Mouse (Mus musculus): Measurements from ENCODE around the gene Tmem140.

Tmem140 gene

GRCm38 (mm10) chr6:34907696-34908260 lies 44.8 kb downstream of the Tmem140 start:
- no peak for DNase-seq (ENCODE audit: low read depth, low spot score)

GRCm38 (mm10) chr6:34909631-34910345 lies 46.8 kb downstream of the Tmem140 start:
- DNase-seq (ENCODE audit: low read depth, low spot score): no peak

DNA sequence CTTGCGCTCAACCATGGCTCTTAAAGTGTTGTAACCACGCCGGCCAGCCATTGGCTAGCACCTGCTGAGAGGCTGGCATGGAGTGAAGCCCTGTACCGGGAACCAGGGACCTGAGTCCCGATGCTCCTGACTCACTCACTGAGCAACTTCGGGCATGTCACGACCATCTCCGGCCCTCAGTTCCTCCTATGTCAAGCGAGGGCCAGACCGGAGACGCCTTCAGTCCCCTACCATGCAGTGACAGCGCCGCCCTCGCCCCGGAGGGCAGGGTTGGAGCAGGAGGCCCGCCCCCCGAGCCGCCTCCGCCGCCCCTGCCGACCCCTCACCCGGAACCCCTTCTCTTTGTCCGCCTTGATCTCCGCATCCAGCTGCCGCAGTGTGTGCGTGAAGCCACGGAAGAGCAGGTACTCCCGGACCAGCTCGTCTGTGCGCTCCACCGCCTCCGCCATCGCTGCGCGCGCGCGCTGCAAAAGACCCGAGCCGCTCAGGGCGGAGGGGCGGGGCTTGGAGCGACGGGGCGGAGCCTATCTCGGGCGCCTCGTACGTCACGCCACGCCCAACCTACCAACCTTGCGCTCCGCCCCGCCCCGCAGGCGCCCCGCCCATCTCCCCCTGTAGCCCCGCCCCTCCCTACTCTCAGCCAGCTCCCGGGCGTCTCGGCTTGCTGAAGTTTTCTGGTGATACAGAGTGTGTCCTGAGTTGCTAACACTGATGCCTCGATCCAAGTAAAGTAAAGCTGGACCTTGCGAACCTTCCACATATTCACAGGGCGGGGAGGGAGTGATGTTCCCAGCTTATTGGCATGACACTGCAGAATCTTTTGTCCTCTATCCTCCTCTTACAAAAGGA lies 47.6 kb downstream of the Tmem140 start, which contains the start of gene Wdr91:
TSS of gene Wdr91 (minus strand) at position 506 of the 849 bp plus-strand sequence.
- peak; percentile 93 for DNase-seq (ENCODE audit: low read depth, low spot score)

GRCm38 (mm10) chr6:34913341-34914040 lies 50.5 kb downstream of the Tmem140 start:
- peak; percentile 55 for DNase-seq (ENCODE audit: low read depth, low spot score)

DNA sequence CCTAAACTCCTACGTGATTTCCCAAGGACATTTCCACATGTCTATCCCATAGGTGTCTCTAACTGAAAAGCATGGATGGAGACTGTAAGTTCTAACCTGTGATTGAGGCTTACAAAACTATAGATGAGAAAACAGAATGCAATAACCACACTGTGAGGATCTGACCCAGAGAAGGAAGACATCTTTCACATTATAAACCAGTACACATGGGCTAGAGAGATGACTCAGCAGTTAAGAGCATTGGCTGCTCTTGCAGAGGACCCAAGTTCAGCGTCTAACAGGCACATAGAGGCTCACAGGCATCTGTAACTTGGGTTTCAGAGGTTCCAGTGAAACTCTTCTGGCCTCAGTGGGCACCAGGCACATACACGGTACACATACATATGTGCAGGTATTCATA lies 51.5 kb downstream of the Tmem140 start:
- no peak for DNase-seq (ENCODE audit: low read depth, low spot score)

DNA sequence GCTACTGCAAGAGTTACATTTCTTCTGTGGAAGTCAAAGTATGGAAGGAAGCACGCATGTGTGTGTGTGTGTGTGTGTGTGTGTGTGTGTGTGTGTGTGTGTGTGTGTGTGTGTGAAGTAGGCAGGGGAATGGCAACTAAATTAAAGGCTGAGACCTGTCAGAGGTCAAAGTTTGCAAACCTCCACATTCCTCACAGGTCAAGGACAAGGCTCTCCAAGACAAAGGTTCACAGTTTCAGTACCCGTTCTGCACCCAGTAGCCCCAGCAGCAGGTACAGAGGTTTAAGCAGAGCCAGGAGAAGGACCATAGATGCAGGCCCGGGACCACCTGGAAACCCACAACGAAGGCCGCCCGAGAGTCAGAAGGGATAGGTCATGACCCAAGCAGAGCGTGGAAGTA lies 56.2 kb downstream of the Tmem140 start:
- DNase-seq (ENCODE audit: low read depth, low spot score): peak; percentile 53

GRCm38 (mm10) chr6:34919956-34920355 lies 57.0 kb downstream of the Tmem140 start, which contains the start of gene Stra8:
Gene Stra8 (plus strand): TSS chr6:34920163.
- peak; percentile 78 for DNase-seq (ENCODE audit: low read depth, low spot score)

DNA sequence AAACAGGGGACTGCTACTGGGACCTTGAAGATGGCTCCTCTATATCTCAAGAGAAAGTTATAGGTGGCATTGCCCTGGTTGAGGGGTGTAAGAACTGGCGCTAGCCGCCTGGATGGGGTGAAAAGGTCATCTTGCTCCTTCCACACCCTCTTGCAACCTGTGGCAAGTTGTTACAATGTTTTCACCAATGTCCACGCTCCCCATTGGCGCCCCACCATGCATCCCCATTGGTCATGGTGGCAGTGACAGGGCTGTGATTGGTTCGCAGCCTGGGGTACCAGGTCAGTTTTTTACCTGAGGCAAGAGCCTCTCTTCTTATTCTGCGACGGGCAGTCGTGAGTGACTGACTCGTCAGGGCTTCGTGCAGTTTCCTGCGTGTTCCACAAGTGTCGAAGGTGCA lies 57.7 kb downstream of the Tmem140 start:
- DNase-seq (ENCODE audit: low read depth, low spot score): peak; percentile 32

DNA sequence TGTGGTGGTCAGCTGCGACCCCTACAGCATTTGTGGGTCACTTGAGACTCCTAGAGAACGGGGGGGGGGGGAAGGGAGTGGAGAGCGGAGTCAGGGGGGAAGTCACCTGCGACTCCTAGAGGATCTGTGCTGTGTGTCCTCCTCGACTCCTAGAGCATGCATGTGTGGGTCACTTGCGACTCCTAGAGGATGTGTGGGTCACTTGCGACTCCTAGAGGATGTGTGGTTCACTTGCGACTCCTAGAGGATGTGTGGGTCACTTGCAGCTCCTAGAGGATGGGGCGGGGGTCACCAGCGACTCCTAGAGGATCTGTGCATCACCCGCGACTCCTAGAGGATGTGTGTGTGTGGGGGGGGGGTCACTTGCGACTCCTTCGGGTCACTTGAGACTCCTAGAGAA lies 59.0 kb downstream of the Tmem140 start:
- DNase-seq (ENCODE audit: low read depth, low spot score): peak; percentile 95

Data from ES-CJ7 (cell line).